Mouse (Mus musculus) kidney, embryonic 16.5 days (tissue): ENCODE measurements around the gene Cnpy4. TPM values are rescaled to one million over a fixed set of nuclear protein-coding genes. Genes with fewer than 3 reads are reported as not detected.
"Not testable (repeated sequence)": the region's sequence is repeated elsewhere in the genome, so short reads cannot be mapped to it uniquely, and the experiment has no call there.

Experiments
- ATAC-seq: fragments of 200-750 bp; cut with Nextera tagmentation; 2 replicates; pipeline ENCODE4 v1.8.0; 2017; ENCODE audit warnings: moderate TSS enrichment; ENCODE audit not compliant: low FRiP score, low TSS enrichment
- H3K27ac ChIP-seq: fragments of 300-500 bp; sonication (generic); 2 replicates; pipeline ENCODE4 v1.5.1; 2014; ENCODE audit warnings: low read length
- H3K27me3 ChIP-seq: fragments of 300-500 bp; sonication (generic); 2 replicates; pipeline ENCODE4 v1.6.1; 2014; ENCODE audit warnings: low read length, control low read depth, mixed read lengths; ENCODE audit not compliant: insufficient read depth
- H3K36me3 ChIP-seq: fragments of 300-500 bp; sonication (generic); 2 replicates; pipeline ENCODE4 v1.6.1; 2014; ENCODE audit warnings: low read length, control low read depth, mixed read lengths; ENCODE audit not compliant: insufficient read depth
- H3K4me1 ChIP-seq: fragments of 300-500 bp; sonication (generic); 2 replicates; pipeline ENCODE4 v1.6.1; 2014; ENCODE audit warnings: low read length, control low read depth, mixed read lengths; ENCODE audit not compliant: insufficient read depth
- H3K4me2 ChIP-seq: fragments of 300-500 bp; sonication (generic); replicated peaks from 2 replicates; pipeline ENCODE4 v1.6.1; 2014; ENCODE audit warnings: low read depth, low read length
- H3K4me3 ChIP-seq: fragments of 300-500 bp; sonication (generic); 2 replicates; pipeline ENCODE4 v1.5.1; 2014; ENCODE audit warnings: mild to moderate bottlenecking, low read length
- H3K9ac ChIP-seq: fragments of 300-500 bp; sonication (generic); replicated peaks from 2 replicates; pipeline ENCODE4 v1.6.1; 2014; ENCODE audit warnings: low read length
- H3K9me3 ChIP-seq: fragments of 300-500 bp; sonication (generic); 2 replicates; pipeline ENCODE4 v1.6.1; 2016; ENCODE audit warnings: low read length, control low read depth
- WGBS: fragments of 180-500 bp; shearing (Covaris S2); extraction: QIAGEN DNeasy Blood & Tissue Kit; methylation state at CpG from one replicate; pipeline ENCODE4 v1.1.7; 2014; 5-methylcytosine and 5-hydroxymethylcytosine counted together
- polyA plus RNA-seq: library from polyadenylated mRNA; unstranded; fragments of >200 nt; fragmentation: Nextera tagmentation; extraction: Ambion mirVana; gene quantifications from 2 replicates; pipeline ENCODE4 v1.2.1, GENCODE M21; 2015

Cnpy4 gene
- polyA plus RNA-seq, 1 experiment from 2014 or later, result 64.7 TPM

DNA sequence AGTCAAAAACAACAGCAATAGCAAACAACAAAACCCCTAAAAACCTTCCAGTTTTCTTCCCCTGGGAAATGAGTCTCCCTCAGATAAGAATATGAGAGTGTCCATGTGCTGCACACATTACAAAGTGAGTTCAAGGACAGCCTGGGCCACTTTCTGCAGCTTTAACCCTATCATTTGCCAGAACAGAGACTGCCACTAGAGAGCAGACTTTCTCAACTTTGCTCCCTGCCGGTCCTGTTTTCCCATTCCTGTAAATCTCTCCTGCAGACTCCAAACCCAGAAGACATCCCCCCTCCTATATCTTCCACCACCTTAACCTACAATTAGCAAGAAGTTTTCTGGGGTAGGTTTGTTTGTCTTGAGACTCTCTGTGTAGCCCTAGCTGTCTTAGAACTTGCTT lies 12.3 kb downstream of the Cnpy4 start:
- ATAC-seq, result no peak
- H3K9me3 ChIP-seq, result no peaks in the 10 kb centered on the region; the same call in 1 of the 2 replicates
- peaks cover 7% of the 10 kb centered on the region; the same call in 1 of the 2 replicates for H3K4me1 ChIP-seq
- H3K4me2 ChIP-seq, result no peak overlapping the region
- H3K4me3 ChIP-seq, result no peak overlapping the region
- H3K36me3 ChIP-seq, result no peaks in the 10 kb centered on the region
- H3K9ac ChIP-seq, result no peak overlapping the region
- WGBS, result 13% methylated on average over 1 of the region's 1 CpGs
- no peak overlapping the region for H3K27ac ChIP-seq
- no peaks in the 10 kb centered on the region for H3K27me3 ChIP-seq

- Histone ChIP-seq H3K4me2 (no peak overlapping the region), H3K27me3 (no peaks in the 10 kb centered on the region), H3K36me3 (no peaks in the 10 kb centered on the region), H3K9me3 (peaks cover 4% of the 10 kb centered on the region), H3K4me3 (no peak overlapping the region), H3K9ac (no peak overlapping the region), H3K27ac (no peak overlapping the region), H3K4me1 (no peaks in the 10 kb centered on the region)
- 88% methylated on average over 3 of the region's 3 CpGs for WGBS
- no peak for ATAC-seq
These were observed 14.8 kb downstream of the Cnpy4 start for GRCm38 (mm10) chr5:138202086-138202485.

DNA sequence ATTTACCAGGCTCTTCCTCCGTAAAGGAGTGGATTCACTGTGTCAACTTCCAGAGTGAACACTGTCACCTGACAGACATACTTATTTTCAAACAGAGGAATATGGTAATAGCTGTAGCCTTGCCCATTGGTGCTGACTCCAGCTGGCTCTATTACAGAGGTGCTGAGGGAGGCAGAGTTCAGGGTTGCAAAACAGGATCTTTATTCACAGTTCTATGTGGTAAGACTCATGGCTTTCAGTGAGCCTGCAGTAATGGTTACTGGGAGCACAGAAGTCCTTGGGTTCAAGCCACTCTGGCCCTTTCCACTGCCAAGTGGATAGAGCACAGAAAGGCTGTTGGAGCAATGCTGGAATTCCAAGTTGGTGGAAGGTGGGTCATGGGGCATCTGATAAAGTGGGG lies 20.0 kb downstream of the Cnpy4 start:
- WGBS, result 90% methylated on average over 1 of the region's 1 CpGs
- Histone ChIP-seq H3K4me3 (no peak overlapping the region), H3K4me1 (no peaks in the 10 kb centered on the region), H3K9ac (no peak overlapping the region), H3K27me3 (no peaks in the 10 kb centered on the region), H3K9me3 (peaks cover 4% of the 10 kb centered on the region), H3K36me3 (no peaks in the 10 kb centered on the region), H3K4me2 (no peak overlapping the region), H3K27ac (no peak overlapping the region)
- no peak for ATAC-seq

- no peak overlapping the region for H3K9ac ChIP-seq
- no peaks in the 10 kb centered on the region for H3K36me3 ChIP-seq
- WGBS, result 82% methylated on average over 4 of the region's 4 CpGs
- H3K4me1 ChIP-seq, result no peaks in the 10 kb centered on the region
- H3K4me3 ChIP-seq, result no peak overlapping the region
- no peak for ATAC-seq
- H3K9me3 ChIP-seq, result peaks cover 4% of the 10 kb centered on the region
- no peak overlapping the region for H3K4me2 ChIP-seq
- H3K27me3 ChIP-seq, result no peaks in the 10 kb centered on the region
- H3K27ac ChIP-seq, result no peak overlapping the region
These were observed 20.6 kb downstream of the Cnpy4 start for GRCm38 (mm10) chr5:138207873-138208272.

DNA sequence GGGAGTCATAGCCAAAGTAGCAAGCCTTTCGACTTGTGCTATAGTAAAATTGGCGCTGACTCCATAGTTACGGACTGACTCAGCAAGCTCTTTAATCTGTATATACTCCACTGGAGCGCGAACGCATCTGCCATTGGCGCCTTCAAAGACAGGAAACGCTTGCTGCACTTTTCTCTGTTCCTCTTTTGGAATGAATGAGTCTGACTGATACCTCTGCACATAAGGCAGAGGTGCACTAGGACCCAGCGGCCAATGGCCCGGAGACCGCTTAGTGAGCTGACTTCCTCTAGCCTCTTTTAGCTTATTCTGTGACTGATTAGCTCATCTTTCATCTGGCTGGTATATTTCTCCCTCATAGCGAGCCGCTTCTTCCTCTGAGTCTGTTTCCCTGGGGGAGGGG lies 29.3 kb downstream of the Cnpy4 start:
- not testable (repeated sequence) for H3K36me3 ChIP-seq, H3K27ac ChIP-seq, H3K4me1 ChIP-seq, H3K4me2 ChIP-seq, ATAC-seq, H3K9ac ChIP-seq, H3K27me3 ChIP-seq, H3K4me3 ChIP-seq
- H3K9me3 ChIP-seq, result peaks cover 21% of the 10 kb centered on the region
- 94% methylated on average over 13 of the region's 13 CpGs for WGBS

GRCm38 (mm10) chr5:138219864-138220263 lies 32.6 kb downstream of the Cnpy4 start:
- peak; percentile 89 for ATAC-seq

GRCm38 (mm10) chr5:138222111-138222510 lies 34.8 kb downstream of the Cnpy4 start:
- ATAC-seq, result peak; percentile 81; the same call in 1 of the 2 replicates
- peaks cover 5% of the 10 kb centered on the region; the same call in 1 of the 2 replicates for H3K9me3 ChIP-seq
- H3K4me1 ChIP-seq, result 0 out of 2 replicates have a peak, but pooled peaks cover 4% of the 10 kb centered on the region
- H3K9ac ChIP-seq, result no peak overlapping the region
- WGBS, result 22% methylated on average over 4 of the region's 4 CpGs
- no peaks in the 10 kb centered on the region for H3K36me3 ChIP-seq
- H3K4me2 ChIP-seq, result no peak overlapping the region
- H3K27ac ChIP-seq, result no peak overlapping the region
- H3K4me3 ChIP-seq, result no peak overlapping the region
- H3K27me3 ChIP-seq, result no peaks in the 10 kb centered on the region

More at GRCm38 (mm10) chr5:138219864-138220263, 32.6 kb downstream of the Cnpy4 start:
- H3K36me3 ChIP-seq, result no peaks in the 10 kb centered on the region
- H3K9ac ChIP-seq, result no peak overlapping the region
- H3K9me3 ChIP-seq, result peaks cover 21% of the 10 kb centered on the region
- H3K27me3 ChIP-seq, result no peaks in the 10 kb centered on the region
- H3K4me2 ChIP-seq, result no peak overlapping the region
- 20% methylated on average over 2 of the region's 2 CpGs for WGBS
- H3K27ac ChIP-seq, result peak overlapping the region; percentile 79
- H3K4me1 ChIP-seq, result 0 out of 2 replicates have a peak, but pooled peaks cover 4% of the 10 kb centered on the region
- H3K4me3 ChIP-seq, result no peak overlapping the region

- H3K9me3 ChIP-seq, result no peaks in the 10 kb centered on the region
- 0 out of 2 replicates have a peak, but pooled peaks cover 4% of the 10 kb centered on the region for H3K4me1 ChIP-seq
- no peak overlapping the region for H3K27ac ChIP-seq
- H3K4me3 ChIP-seq, result no peak overlapping the region
- ATAC-seq, result no peak
- no peaks in the 10 kb centered on the region for H3K36me3 ChIP-seq
- 53% methylated on average over 3 of the region's 3 CpGs for WGBS
- H3K9ac ChIP-seq, result no peak overlapping the region
- H3K4me2 ChIP-seq, result no peak overlapping the region
- no peaks in the 10 kb centered on the region for H3K27me3 ChIP-seq
These were observed 36.0 kb downstream of the Cnpy4 start for GRCm38 (mm10) chr5:138223287-138223686.

GRCm38 (mm10) chr5:138225700-138226099 lies 38.4 kb downstream of the Cnpy4 start, which contains the start of gene Nxpe5:
Gene Nxpe5 (plus strand): TSS chr5:138225898.
- Histone ChIP-seq H3K36me3 (no peaks in the 10 kb centered on the region), H3K9ac (no peak within 1 kb of the TSS), H3K4me2 (no peak within 1 kb of the TSS), H3K9me3 (no peaks in the 10 kb centered on the region), H3K4me3 (no peak within 1 kb of the TSS), H3K4me1 (no peaks in the 10 kb centered on the region), H3K27me3 (no peaks in the 10 kb centered on the region), H3K27ac (no peak within 1 kb of the TSS)
- 65% methylated on average over 2 of the region's 2 CpGs for WGBS
- no peak for ATAC-seq

DNA sequence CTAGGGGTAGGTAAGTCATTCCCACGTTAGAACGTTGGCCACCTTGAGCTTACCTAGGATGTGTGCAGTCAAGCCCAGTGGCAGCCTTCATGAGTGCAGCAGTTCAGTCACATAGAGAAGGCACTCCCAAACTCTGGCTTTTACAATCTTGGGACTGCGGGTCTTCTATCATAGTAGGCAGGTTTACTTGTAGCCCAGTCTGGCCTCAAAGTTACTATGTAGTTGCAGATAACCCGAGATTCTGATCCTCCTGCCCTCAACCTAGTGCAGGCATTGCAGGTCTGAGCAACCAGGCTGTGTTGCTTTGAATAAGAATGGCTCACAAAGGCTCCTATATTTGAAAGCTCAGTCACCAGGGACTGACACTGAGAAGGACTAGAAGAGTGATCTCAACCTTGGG lies 39.2 kb downstream of the Cnpy4 start:
- Histone ChIP-seq H3K9ac (no peak overlapping the region), H3K9me3 (no peaks in the 10 kb centered on the region), H3K27ac (no peak overlapping the region), H3K4me2 (no peak overlapping the region), H3K4me3 (no peak overlapping the region), H3K36me3 (no peaks in the 10 kb centered on the region), H3K27me3 (no peaks in the 10 kb centered on the region), H3K4me1 (no peaks in the 10 kb centered on the region)
- WGBS, result 76% methylated on average over 4 of the region's 4 CpGs
- no peak for ATAC-seq
